Mouse (Mus musculus) kidney, adult 2 months (tissue): ENCODE data around the gene Pamr1.

Experiments used
- CTCF ChIP-seq: fragments of 200-500 bp; conservative IDR thresholded peaks from 2 replicates; pipeline ENCODE4 v1.5.1; 2011; ENCODE audit warnings: low read depth, mild to moderate bottlenecking, control low read depth, low read length, moderate library complexity, mixed read lengths; ENCODE audit not compliant: insufficient read depth, insufficient read length
- POLR2A ChIP-seq: fragments of 200-500 bp; IDR thresholded peaks from one replicate; pipeline ENCODE4 v1.6.1; 2011; ENCODE audit warnings: low read depth, low read length, control low read depth

- TF ChIP-seq CTCF (no peak), POLR2A (no peak)
Observed at GRCm38 (mm10) chr2:102632361-102632760, 82.5 kb downstream of the Pamr1 start.
